Mouse (Mus musculus) heart, adult 18-20 months (tissue): ENCODE data around the gene Pxt1. TPM values are rescaled to one million over a fixed set of nuclear protein-coding genes. Genes with fewer than 3 reads are reported as not detected.
"Not testable (repeated sequence)": the region's sequence is repeated elsewhere in the genome, so short reads cannot be mapped to it uniquely, and the experiment has no call there.

Experiments
- DNase-seq, 2 experiments: peaks; one replicate each; pipeline ENCODE4 v3.0.0; 2021 to 2022; ENCODE audit warnings: mixed read lengths in 1 of 2
- long read RNA-seq, 2 experiments: library from polyadenylated mRNA; stranded (forward); transcript quantifications; one replicate each; pipeline ENCODE4 v2.0.0; 2021
- total RNA-seq, 2 experiments: library from RNA; stranded (reverse); gene quantifications; 2 replicates each; pipeline ENCODE4 v1.2.3; 2021

The Pxt1 gene
- not detected for total RNA-seq
- long read RNA-seq, experiment 1, result 0 reads
- long read RNA-seq, experiment 2, result 0 reads

- no peak for DNase-seq
Observed at GRCm38 (mm10) chr17:28943740-28944139, at the start of gene Pxt1. Gene Pxt1 (minus strand): TSS chr17:28943840.

- DNase-seq, result not testable (repeated sequence)
Observed at GRCm38 (mm10) chr17:28993004-28993403, 49.4 kb upstream of the Pxt1 start.

- peak; percentile 53 to 72 for DNase-seq
Observed at GRCm38 (mm10) chr17:28992105-28992504, 48.5 kb upstream of the Pxt1 start.

GRCm38 (mm10) chr17:28991286-28991685 is 47.6 kb upstream of the Pxt1 start:
- no peak for DNase-seq

- no peak for DNase-seq
Observed at GRCm38 (mm10) chr17:28990060-28990459, 46.4 kb upstream of the Pxt1 start.

- no peak for DNase-seq
Observed at GRCm38 (mm10) chr17:28988996-28989395, 45.4 kb upstream of the Pxt1 start.

GRCm38 (mm10) chr17:28988291-28988690 is 44.7 kb upstream of the Pxt1 start:
- no peak for DNase-seq

GRCm38 (mm10) chr17:28987713-28988112 is 44.1 kb upstream of the Pxt1 start:
- peak in 1 of 2 experiments; percentile 45 for DNase-seq

GRCm38 (mm10) chr17:28986833-28987232 is 43.2 kb upstream of the Pxt1 start:
- DNase-seq, result peak in 1 of 2 experiments; percentile 56

GRCm38 (mm10) chr17:28984724-28985420 is 41.2 kb upstream of the Pxt1 start:
- DNase-seq, result no peak

- DNase-seq, result no peak
Observed at GRCm38 (mm10) chr17:28982591-28982990, 39.0 kb upstream of the Pxt1 start.

- no peak for DNase-seq
Observed at GRCm38 (mm10) chr17:28981081-28981480, 37.4 kb upstream of the Pxt1 start.

- DNase-seq, result no peak
Observed at GRCm38 (mm10) chr17:28979091-28979490, 35.5 kb upstream of the Pxt1 start.

- no peak for DNase-seq
Observed at GRCm38 (mm10) chr17:28970122-28970521, 26.5 kb upstream of the Pxt1 start.

GRCm38 (mm10) chr17:28967021-28967610 is 23.5 kb upstream of the Pxt1 start:
- no peak for DNase-seq

- no peak for DNase-seq
Observed at GRCm38 (mm10) chr17:28961596-28961995, 18.0 kb upstream of the Pxt1 start.

- DNase-seq, result no peak
Observed at GRCm38 (mm10) chr17:28960597-28960996, 17.0 kb upstream of the Pxt1 start.

- no peak for DNase-seq
Observed at GRCm38 (mm10) chr17:28954416-28954815, 10.8 kb upstream of the Pxt1 start.

GRCm38 (mm10) chr17:28953251-28953650 is 9.6 kb upstream of the Pxt1 start:
- DNase-seq, result peak; percentile 29 to 52

GRCm38 (mm10) chr17:28951831-28952799 is 8.5 kb upstream of the Pxt1 start, which contains the start of gene Kctd20:
Gene Kctd20 (plus strand): TSS chr17:28951950.
- peak; percentile 95 to 96 for DNase-seq

- no peak for DNase-seq
Observed at GRCm38 (mm10) chr17:28950751-28951150, 7.1 kb upstream of the Pxt1 start.

GRCm38 (mm10) chr17:28948661-28949060 is 5.0 kb upstream of the Pxt1 start:
- no peak for DNase-seq
